Mouse (Mus musculus) monocyte, adult 2 months (primary cell): ENCODE data around the gene Pla2g4c.
"Not testable (repeated sequence)": the region's sequence is repeated elsewhere in the genome, so short reads cannot be mapped to it uniquely, and the experiment has no call there.

Source experiments
- DNase-seq, 2 experiments: peaks; one replicate each; pipeline ENCODE4 v3.0.0; 2022; ENCODE audit warnings: low spot score in 2 of 2, low read depth in 1 of 2

Gene Pla2g4c

GRCm38 (mm10) chr7:13324316-13324715, at the start of gene Pla2g4c:
Gene Pla2g4c, plus strand, starts transcription at chr7:13324655.
- DNase-seq, result no peak

- no peak for DNase-seq
Measured at GRCm38 (mm10) chr7:13277081-13277480, 47.4 kb upstream of the Pla2g4c start, which contains the start of gene Lig1. Gene Lig1, plus strand, starts transcription at chr7:13277283.

GRCm38 (mm10) chr7:13277833-13278232, 46.6 kb upstream of the Pla2g4c start:
- no peak for DNase-seq

GRCm38 (mm10) chr7:13278308-13278891, 46.1 kb upstream of the Pla2g4c start, which contains the start of gene Zswim9:
Gene Zswim9, minus strand, starts transcription at chr7:13278721.
- DNase-seq, result peak; percentile 77 to 85

- DNase-seq, result not testable (repeated sequence)
Measured at GRCm38 (mm10) chr7:13278957-13279356, 45.5 kb upstream of the Pla2g4c start.

GRCm38 (mm10) chr7:13288621-13289020, 35.8 kb upstream of the Pla2g4c start:
- no peak for DNase-seq

- no peak for DNase-seq
Measured at GRCm38 (mm10) chr7:13290041-13290675, 34.3 kb upstream of the Pla2g4c start.

- DNase-seq, result no peak
Measured at GRCm38 (mm10) chr7:13291370-13291769, 33.1 kb upstream of the Pla2g4c start.

GRCm38 (mm10) chr7:13293878-13294855, 30.3 kb upstream of the Pla2g4c start:
- DNase-seq, result no peak

GRCm38 (mm10) chr7:13295256-13295655, 29.2 kb upstream of the Pla2g4c start:
- no peak for DNase-seq

- no peak for DNase-seq
Measured at GRCm38 (mm10) chr7:13297636-13298035, 26.8 kb upstream of the Pla2g4c start.

GRCm38 (mm10) chr7:13298821-13299220, 25.6 kb upstream of the Pla2g4c start:
- DNase-seq, result no peak

- no peak for DNase-seq
Measured at GRCm38 (mm10) chr7:13301643-13302042, 22.8 kb upstream of the Pla2g4c start.

- peak; percentile 5 to 28 for DNase-seq
Measured at GRCm38 (mm10) chr7:13302780-13303179, 21.7 kb upstream of the Pla2g4c start.

- DNase-seq, result no peak
Measured at GRCm38 (mm10) chr7:13303372-13303771, 21.1 kb upstream of the Pla2g4c start.

GRCm38 (mm10) chr7:13309407-13309806, 15.0 kb upstream of the Pla2g4c start:
- DNase-seq, result no peak

GRCm38 (mm10) chr7:13310493-13311199, 13.8 kb upstream of the Pla2g4c start:
- DNase-seq, result no peak

GRCm38 (mm10) chr7:13311401-13311800, 13.1 kb upstream of the Pla2g4c start:
- DNase-seq, result no peak

GRCm38 (mm10) chr7:13314095-13314597, 10.3 kb upstream of the Pla2g4c start:
- no peak for DNase-seq

- no peak for DNase-seq
Measured at GRCm38 (mm10) chr7:13321424-13321823, 3.0 kb upstream of the Pla2g4c start.

GRCm38 (mm10) chr7:13330575-13330974, 6.1 kb downstream of the Pla2g4c start:
- DNase-seq, result no peak
